Mouse (Mus musculus) R1 (cell line): ENCODE measurements around the gene Cblb.
A peak's percentile ranks its signal among the peaks of the same experiment; 100 is the strongest.

Experiments
- DNase-seq: peaks from one replicate; pipeline ENCODE4 v3.0.0-alpha.2; 2018; ENCODE audit warnings: low read depth, low spot score

Cblb gene

GRCm38 (mm10) chr16:52071290-52071689, 40.3 kb downstream of the Cblb start:
- no peak for DNase-seq

DNA sequence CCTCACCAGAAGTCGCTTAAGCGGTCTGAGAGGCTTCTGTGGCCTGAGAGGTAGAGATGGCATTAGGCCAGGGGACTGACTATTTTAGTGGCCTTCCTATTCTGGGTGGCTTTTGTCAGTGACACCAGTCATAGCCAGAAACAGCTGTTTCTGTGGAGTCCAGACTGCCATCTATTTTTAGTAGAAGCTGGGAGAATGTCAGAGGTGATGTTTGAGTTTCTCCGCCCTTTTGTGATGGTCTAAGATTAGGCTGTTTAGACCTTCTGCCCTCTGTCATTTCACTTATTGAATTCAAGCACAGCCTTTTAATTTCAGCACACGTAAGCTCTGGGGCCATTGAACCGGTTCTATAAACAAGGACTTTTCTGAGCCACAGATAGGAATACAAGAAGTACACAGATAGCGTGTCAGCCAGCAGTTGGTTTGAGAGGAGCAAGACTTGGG, 40.8 kb downstream of the Cblb start:
- no peak for DNase-seq

DNA sequence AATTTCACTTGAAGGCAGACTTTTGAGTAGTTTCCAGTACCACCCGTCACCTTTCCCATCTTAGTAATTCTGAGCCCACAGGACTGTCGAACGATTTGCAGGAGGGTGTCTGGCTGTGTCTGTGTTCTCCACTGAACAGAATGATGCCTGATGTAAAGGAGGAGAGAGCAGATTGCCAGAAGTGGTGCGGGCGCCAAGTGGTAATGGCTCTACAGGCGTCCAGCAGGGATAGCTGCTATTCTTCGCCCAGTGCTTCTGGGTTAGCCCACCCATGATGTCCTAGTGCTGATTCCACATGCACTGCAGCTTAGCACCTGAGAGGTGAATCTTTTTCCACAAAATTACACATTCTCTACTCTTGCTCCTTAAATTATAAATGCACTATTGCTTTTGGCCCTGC, 45.6 kb downstream of the Cblb start:
- DNase-seq: no peak

GRCm38 (mm10) chr16:52077901-52078300, 46.9 kb downstream of the Cblb start:
- no peak for DNase-seq

DNA sequence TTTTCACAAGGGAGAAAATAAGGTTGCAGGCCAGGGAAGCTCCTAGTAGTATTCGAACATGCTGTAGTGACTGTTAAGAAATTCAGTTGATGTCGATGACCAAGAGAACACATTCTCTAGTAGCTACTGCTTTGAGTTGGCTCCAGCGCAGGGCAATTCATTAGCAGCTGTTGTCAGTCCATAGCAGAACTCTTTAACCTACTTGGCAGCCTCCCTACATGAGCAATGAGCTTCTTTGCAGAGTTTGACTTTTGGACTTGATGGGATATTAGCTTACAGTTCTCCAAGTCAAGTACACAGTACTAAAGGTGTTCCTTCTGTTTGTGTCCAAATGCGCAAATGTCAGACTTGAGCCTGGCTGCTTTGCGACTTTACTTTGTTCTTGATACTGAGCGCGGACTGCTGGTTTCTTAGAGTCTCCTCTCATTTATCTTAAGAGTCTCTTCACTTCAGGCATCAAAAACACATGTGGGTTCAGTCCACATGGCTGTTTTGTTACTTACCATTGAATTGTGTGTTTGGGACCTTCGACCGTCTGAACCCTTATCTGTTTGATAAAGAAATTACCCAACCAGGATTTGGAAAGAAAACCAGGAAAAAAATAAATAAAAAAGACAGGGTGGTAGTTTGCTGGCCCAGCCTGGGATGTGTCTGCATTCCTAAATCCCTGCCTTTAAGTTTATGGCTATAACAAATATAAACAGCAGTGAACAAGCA, 47.9 kb downstream of the Cblb start:
- no peak for DNase-seq

DNA sequence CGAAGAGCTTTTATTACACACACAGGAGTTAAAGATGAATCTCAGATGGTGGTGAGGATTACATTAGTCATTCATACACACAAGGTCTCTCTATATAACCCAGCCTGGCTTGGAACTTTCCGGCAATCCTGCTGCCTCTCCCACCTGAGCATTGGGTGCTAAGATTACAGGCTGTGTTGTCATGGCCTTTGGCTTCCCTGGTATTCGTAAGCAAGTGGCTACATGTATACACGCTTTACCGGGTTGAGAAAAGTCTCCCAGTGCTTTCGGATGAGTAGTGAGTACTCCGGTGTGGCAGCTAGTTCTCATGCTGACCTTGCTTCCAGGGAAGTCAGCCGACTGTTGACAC, 48.4 kb downstream of the Cblb start:
- no peak for DNase-seq

GRCm38 (mm10) chr16:52080619-52081395, 49.8 kb downstream of the Cblb start:
- no peak for DNase-seq

GRCm38 (mm10) chr16:52081756-52082155, 50.7 kb downstream of the Cblb start:
- DNase-seq: no peak

DNA sequence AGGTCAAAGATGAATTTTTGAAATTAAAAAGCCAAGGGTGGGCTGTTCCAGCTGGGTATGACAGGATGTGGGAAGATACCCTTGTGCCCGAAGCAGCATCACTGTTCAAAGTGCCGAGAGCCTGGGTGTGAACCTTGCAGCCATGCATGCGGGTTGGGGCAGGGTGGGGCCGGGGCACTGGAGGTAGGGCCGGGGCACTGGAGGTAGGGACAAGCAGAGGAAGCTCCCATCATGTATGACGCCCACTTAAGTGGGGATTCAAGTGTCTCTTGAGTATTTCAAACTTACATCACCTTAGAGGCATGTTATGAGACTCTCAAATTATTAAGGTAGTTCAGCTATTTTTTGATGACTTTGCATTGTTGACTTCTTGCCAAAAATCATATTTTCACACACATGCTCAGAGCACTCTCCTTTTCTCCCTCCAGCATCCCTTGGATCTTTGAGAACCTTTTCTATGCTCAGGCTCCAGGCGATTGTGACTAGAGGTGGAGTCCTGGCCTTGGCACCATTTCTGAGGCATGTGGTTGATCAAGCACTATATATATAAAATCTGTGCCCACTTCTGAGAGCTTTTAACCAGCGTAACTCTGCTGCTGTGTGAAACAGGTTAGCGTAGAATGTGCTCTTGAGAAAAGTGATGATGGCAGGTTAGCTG, 55.9 kb downstream of the Cblb start:
- DNase-seq: no peak

- no peak for DNase-seq
These were observed 58.3 kb downstream of the Cblb start for GRCm38 (mm10) chr16:52089354-52089753.

DNA sequence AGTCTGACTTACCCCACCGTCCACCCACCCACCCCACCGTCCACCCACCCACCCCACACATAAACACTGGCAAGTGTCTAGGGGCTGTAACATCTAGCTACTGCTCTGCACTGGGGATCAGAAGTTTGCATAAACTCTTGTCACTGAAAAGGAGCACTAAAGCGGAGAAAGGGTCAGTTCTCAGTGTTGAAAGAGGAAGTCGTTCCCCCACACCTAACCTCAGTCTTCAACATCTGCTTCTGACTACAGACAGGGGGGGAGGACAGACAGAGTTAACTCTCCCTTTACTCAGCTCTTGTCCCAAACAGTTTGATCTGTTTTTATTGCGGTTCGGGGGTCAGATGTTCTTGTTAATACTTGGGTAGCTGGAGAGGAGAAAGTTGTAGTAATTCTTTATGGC, 59.9 kb downstream of the Cblb start:
- no peak for DNase-seq

GRCm38 (mm10) chr16:52093325-52094253, 62.6 kb downstream of the Cblb start:
- peak; percentile 3 for DNase-seq

GRCm38 (mm10) chr16:52094735-52095459, 63.9 kb downstream of the Cblb start:
- DNase-seq: no peak

DNA sequence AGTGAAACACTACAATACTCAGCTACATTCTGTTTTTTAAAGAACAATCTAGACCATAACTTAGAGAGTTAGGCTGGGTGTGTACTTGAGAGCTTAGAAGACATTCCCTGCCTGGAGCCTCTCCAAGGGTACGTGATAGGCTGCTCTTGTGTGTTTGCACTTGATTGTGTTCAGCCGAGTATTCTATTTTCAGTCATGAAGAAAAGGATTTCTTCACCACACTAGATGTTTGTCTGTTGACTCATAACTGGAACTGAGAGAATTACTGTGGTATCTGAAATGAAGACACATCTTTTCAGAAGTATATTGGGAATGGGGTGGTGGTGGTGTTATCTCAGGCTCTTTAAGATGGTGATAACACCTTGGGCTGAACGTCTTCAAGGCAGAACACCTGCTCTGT, 64.6 kb downstream of the Cblb start:
- no peak for DNase-seq

DNA sequence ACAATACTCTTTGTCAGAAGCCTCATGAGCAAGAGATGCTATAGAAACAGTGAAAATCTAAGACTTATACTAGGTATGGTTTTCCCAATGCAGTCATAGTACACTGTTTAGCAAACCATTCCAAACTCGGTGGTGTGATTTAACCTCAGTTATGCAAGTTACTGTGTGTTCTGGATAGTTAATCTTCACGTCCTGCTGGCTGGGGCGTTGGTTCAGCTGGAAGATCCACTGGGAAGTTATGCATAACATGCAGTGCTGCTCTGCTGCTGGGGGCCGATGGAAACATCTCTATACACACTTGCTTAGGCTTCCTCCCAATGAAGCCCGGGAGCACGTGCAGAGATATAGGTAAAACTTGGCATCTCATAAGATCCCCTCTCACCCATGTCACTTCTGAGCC, 69.4 kb downstream of the Cblb start:
- no peak for DNase-seq

GRCm38 (mm10) chr16:52104608-52105007, 73.6 kb downstream of the Cblb start:
- no peak for DNase-seq

DNA sequence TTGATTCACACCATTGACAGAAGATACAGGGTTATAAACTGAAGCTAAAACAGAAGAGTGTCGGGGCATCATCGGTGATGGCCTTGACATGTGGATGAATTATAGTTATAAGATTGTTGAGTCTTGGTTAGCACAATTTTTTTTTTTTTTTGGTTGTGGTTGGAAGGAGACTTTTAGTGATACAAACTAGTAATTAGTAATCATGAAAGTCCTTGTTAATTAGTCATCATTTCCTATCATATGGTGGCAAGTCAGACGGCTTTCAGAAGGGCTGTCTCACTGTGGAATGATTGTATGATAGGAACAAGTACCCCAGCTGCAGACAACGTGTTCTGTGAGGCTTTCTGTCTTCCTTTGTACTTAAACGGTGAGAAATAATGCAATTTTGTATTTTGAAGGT, 76.8 kb downstream of the Cblb start:
- DNase-seq: no peak

- DNase-seq: no peak
These were observed 83.4 kb downstream of the Cblb start for GRCm38 (mm10) chr16:52114473-52114872.

GRCm38 (mm10) chr16:52119003-52119402, 88.0 kb downstream of the Cblb start:
- DNase-seq: no peak

GRCm38 (mm10) chr16:52124974-52125373, 93.9 kb downstream of the Cblb start:
- DNase-seq: no peak

GRCm38 (mm10) chr16:52125896-52126295, 94.9 kb downstream of the Cblb start:
- peak; percentile 10 for DNase-seq
